Mouse (Mus musculus) ovary, adult 2 months (tissue): ENCODE measurements around the gene Nav3. TPM values are rescaled to one million over a fixed set of nuclear protein-coding genes. Genes with fewer than 3 reads are reported as not detected.

Experiments
- polyA plus RNA-seq: library from polyadenylated mRNA; depleted of rRNA; stranded (reverse); fragments of >200 nt; gene quantifications from 2 replicates; pipeline ENCODE4 v1.2.3, GENCODE M21; 2012; rRNA removed

Nav3 gene
- 1.6 and 2.2 TPM in 2 replicates for polyA plus RNA-seq

GRCm38 (mm10) chr10:110455838-110456493 lies at the start of gene Nav3:
Nav3 (minus strand) TSS chr10:110456204.

